Mouse (Mus musculus): ENCODE measurements around the gene Smc6.

DNA sequence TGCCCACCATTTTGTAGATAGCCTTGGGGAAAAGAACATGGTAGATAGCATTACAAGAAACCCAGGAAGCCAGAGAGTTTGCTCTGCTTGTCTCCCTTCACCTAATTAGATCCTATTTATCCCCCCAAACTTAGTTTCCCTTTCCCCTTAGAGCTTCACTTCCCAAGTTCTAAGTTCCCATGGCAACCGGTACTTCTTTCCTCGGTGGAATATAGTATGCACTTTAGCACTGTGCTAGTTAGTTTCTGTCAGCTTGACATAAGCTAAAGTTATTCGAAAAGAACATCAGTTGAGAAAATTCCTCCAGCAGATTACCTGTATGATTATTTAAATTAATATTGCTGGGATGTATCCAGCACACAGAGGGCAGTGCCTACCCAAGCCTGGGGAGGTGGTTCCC lies 60.8 kb downstream of the Smc6 start:
- TF ChIP-seq POLR2A (IDR thresholded peaks at IDR 0.05; ENCODE audit: low read depth, low read length) = no peak
- TF ChIP-seq MYC (IDR thresholded peaks at IDR 0.05; ENCODE audit: low read depth, low read length) = no peak
- no peak for TF ChIP-seq KAT2A (IDR thresholded peaks at IDR 0.05; ENCODE audit: insufficient replicate concordance, low read length)
- TF ChIP-seq BHLHE40 (IDR thresholded peaks at IDR 0.05; ENCODE audit: low read depth, low read length) = no peak
- no peak for TF ChIP-seq CTCF (conservative IDR thresholded peaks at IDR 0.05 in 1 of 2, IDR thresholded peaks at IDR 0.05 in 1 of 2; ENCODE audit: low read depth in 2 of 2, low read length in 2 of 2)
- TF ChIP-seq MAZ (IDR thresholded peaks at IDR 0.05; ENCODE audit: low read depth, low read length) = no peak
- no peak for TF ChIP-seq MAFK (IDR thresholded peaks at IDR 0.05; ENCODE audit: insufficient replicate concordance, low read length)
- no peak for TF ChIP-seq ELF1 (IDR thresholded peaks at IDR 0.05; ENCODE audit: low read depth, low read length)
- TF ChIP-seq TCF12 (IDR thresholded peaks at IDR 0.05; ENCODE audit: low read depth, low read length) = no peak
